Mouse (Mus musculus) thymus, adult 18-20 months (tissue): ENCODE measurements around the gene Trim80.

ENCODE experiments used
- DNase-seq, 2 experiments: peaks; one replicate each; pipeline ENCODE4 v3.0.0; 2022; ENCODE audit warnings: mixed read lengths in 2 of 2

Trim80 gene

GRCm38 (mm10) chr11:115439906-115440595 is at the start of gene Trim80:
Trim80 (plus strand) TSS chr11:115440545.
- DNase-seq = no peak

GRCm38 (mm10) chr11:115391358-115391757 is 49.0 kb upstream of the Trim80 start:
- no peak for DNase-seq

GRCm38 (mm10) chr11:115393721-115394325 is 46.5 kb upstream of the Trim80 start:
- no peak for DNase-seq

- DNase-seq = no peak
These were observed 42.3 kb upstream of the Trim80 start for GRCm38 (mm10) chr11:115398085-115398484.

GRCm38 (mm10) chr11:115400126-115400525 is 40.2 kb upstream of the Trim80 start:
- DNase-seq = no peak

GRCm38 (mm10) chr11:115400630-115401391 is 39.5 kb upstream of the Trim80 start:
- no peak for DNase-seq

- DNase-seq = peak; percentile 69 to 80
These were observed 36.8 kb upstream of the Trim80 start, which contains the start of gene Mrpl58 for GRCm38 (mm10) chr11:115403338-115404124. Mrpl58 (plus strand) TSS chr11:115403752.

- peak in 1 of 2 experiments; percentile 45 for DNase-seq
These were observed 34.6 kb upstream of the Trim80 start for GRCm38 (mm10) chr11:115405723-115406122.

GRCm38 (mm10) chr11:115406858-115407401 is 33.4 kb upstream of the Trim80 start:
- DNase-seq = peak; percentile 71 to 85

- DNase-seq = peak; percentile 53 to 80
These were observed 32.0 kb upstream of the Trim80 start for GRCm38 (mm10) chr11:115408266-115408920.

- no peak for DNase-seq
These were observed 30.8 kb upstream of the Trim80 start for GRCm38 (mm10) chr11:115409556-115409955.

- peak; percentile 91 to 94 for DNase-seq
These were observed 20.7 kb upstream of the Trim80 start, which contains the start of the genes Atp5h and Kctd2 for GRCm38 (mm10) chr11:115419531-115420237. Atp5h (minus strand) TSS chr11:115419962. Kctd2 (plus strand) TSS chr11:115420128.

- DNase-seq = peak in 1 of 2 experiments; percentile 71
These were observed 19.8 kb upstream of the Trim80 start for GRCm38 (mm10) chr11:115420336-115421190.

- no peak for DNase-seq
These were observed 19.0 kb upstream of the Trim80 start for GRCm38 (mm10) chr11:115421328-115421727.

- DNase-seq = no peak
These were observed 18.4 kb upstream of the Trim80 start for GRCm38 (mm10) chr11:115421972-115422371.

- no peak for DNase-seq
These were observed 17.3 kb upstream of the Trim80 start for GRCm38 (mm10) chr11:115423091-115423490.

GRCm38 (mm10) chr11:115424666-115425065 is 15.7 kb upstream of the Trim80 start:
- DNase-seq = no peak

- DNase-seq = no peak
These were observed 14.7 kb upstream of the Trim80 start for GRCm38 (mm10) chr11:115425671-115426070.

- peak; percentile 57 to 77 for DNase-seq
These were observed 12.6 kb upstream of the Trim80 start for GRCm38 (mm10) chr11:115427482-115428331.
